Mouse (Mus musculus) layer of hippocampus, adult 18-20 months (tissue): Measurements from ENCODE around the gene Nme3. TPM values are rescaled to one million over a fixed set of nuclear protein-coding genes. Genes with fewer than 3 reads are reported as not detected.

Experiments
- total RNA-seq, 2 experiments: library from RNA; stranded (reverse); gene quantifications; 2 replicates each; pipeline ENCODE4 v1.2.3; 2021

Gene Nme3
- total RNA-seq, 2 experiments from 2014 or later: 60.7 to 61.2 TPM

Other genes starting within 250 kb of the Nme3 start
- gene Slc9a3r2, start 246.2 kb upstream of the Nme3 start, total RNA-seq: 10 to 100 TPM; 39.7 to 41.0 TPM
- gene Npw, start 238.0 kb upstream of the Nme3 start, total RNA-seq: 1 to 10 TPM; 1.3 to 2.0 TPM
- 10 to 100 TPM; 39.6 to 42.8 TPM for gene Zfp598, start 226.8 kb upstream of the Nme3 start, total RNA-seq
- gene Syngr3, start 206.5 kb upstream of the Nme3 start, total RNA-seq: 100 to 1,000 TPM; 159 to 169 TPM
- gene Gfer, start 200.3 kb upstream of the Nme3 start, total RNA-seq: 10 to 100 TPM; 18.8 to 23.1 TPM
- 1 to 10 TPM; 3.2 to 3.7 TPM for gene Noxo1, start 200.3 kb upstream of the Nme3 start, total RNA-seq
- gene Tbl3, start 188.8 kb upstream of the Nme3 start, total RNA-seq: 10 to 100 TPM; 31.7 to 32.5 TPM
- under 1 TPM in 1 of 2 experiments, not detected in 1; 0.27 TPM for gene Rnf151, start 178.4 kb upstream of the Nme3 start, total RNA-seq
- 100 to 1,000 TPM; 318 to 320 TPM for gene Rps2, start 178.4 kb upstream of the Nme3 start, total RNA-seq
- gene Ndufb10, start 172.0 kb upstream of the Nme3 start, total RNA-seq: 100 to 1,000 TPM; 226 to 238 TPM
- under 1 TPM; 0.27 to 0.43 TPM for gene Rpl3l, start 168.7 kb upstream of the Nme3 start, total RNA-seq
- 10 to 100 TPM; 41.3 to 45.5 TPM for gene Msrb1, start 159.9 kb upstream of the Nme3 start, total RNA-seq
- under 1 TPM; 0.35 to 0.38 TPM for gene Hs3st6, start 143.5 kb upstream of the Nme3 start, total RNA-seq
- not detected for gene Meiob, start 92.2 kb upstream of the Nme3 start, total RNA-seq
- 100 to 1,000 TPM; 129 TPM for gene Hagh, start 56.4 kb upstream of the Nme3 start, total RNA-seq
- gene Fahd1, start 46.1 kb upstream of the Nme3 start, total RNA-seq: 10 to 100 TPM; 21.4 to 21.7 TPM
- not detected for gene Igfals, start 30.5 kb upstream of the Nme3 start, total RNA-seq
- 10 to 100 TPM; 32.3 to 33.5 TPM for gene Nubp2, start 10.2 kb upstream of the Nme3 start, total RNA-seq
- 10 to 100 TPM; 47.5 to 48.3 TPM for gene Spsb3, start 9.9 kb upstream of the Nme3 start, total RNA-seq
- 10 to 100 TPM; 52.0 to 53.1 TPM for gene Eme2, start 1.4 kb upstream of the Nme3 start, total RNA-seq
- 10 to 100 TPM; 75.4 to 78.6 TPM for gene Mrps34, start 1.4 kb upstream of the Nme3 start, total RNA-seq
- gene Mapk8ip3, start 40.5 kb downstream of the Nme3 start, total RNA-seq: 100 to 1,000 TPM; 388 to 404 TPM
- 1 to 10 TPM; 5.9 to 6.4 TPM for gene Jpt2, start 64.2 kb downstream of the Nme3 start, total RNA-seq
- 10 to 100 TPM; 27.2 to 27.8 TPM for gene Cramp1l, start 119.3 kb downstream of the Nme3 start, total RNA-seq
- gene Ift140, start 119.6 kb downstream of the Nme3 start, total RNA-seq: 10 to 100 TPM; 21.2 to 23.2 TPM
- 1 to 10 TPM; 7.4 to 9.2 TPM for gene Tmem204, start 187.1 kb downstream of the Nme3 start, total RNA-seq
- gene Telo2, start 219.5 kb downstream of the Nme3 start, total RNA-seq: 10 to 100 TPM; 29.9 to 35.3 TPM
- gene Ptx4, start 224.3 kb downstream of the Nme3 start, total RNA-seq: 1 to 10 TPM; 2.0 to 2.6 TPM
- 10 to 100 TPM; 50.9 to 54.0 TPM for gene Clcn7, start 236.9 kb downstream of the Nme3 start, total RNA-seq